Mouse (Mus musculus): ENCODE data around the gene Mink1. TPM values are rescaled to one million over a fixed set of nuclear protein-coding genes. Genes with fewer than 3 reads are reported as not detected.
A peak's percentile ranks its signal among the peaks of the same experiment; 100 is the strongest.
"Not testable (repeated sequence)": the region's sequence is repeated elsewhere in the genome, so short reads cannot be mapped to it uniquely, and the experiment has no call there.

Gene Mink1
- polyA plus RNA-seq, 1 experiment from 2014 or later: 12.5 TPM

DNA sequence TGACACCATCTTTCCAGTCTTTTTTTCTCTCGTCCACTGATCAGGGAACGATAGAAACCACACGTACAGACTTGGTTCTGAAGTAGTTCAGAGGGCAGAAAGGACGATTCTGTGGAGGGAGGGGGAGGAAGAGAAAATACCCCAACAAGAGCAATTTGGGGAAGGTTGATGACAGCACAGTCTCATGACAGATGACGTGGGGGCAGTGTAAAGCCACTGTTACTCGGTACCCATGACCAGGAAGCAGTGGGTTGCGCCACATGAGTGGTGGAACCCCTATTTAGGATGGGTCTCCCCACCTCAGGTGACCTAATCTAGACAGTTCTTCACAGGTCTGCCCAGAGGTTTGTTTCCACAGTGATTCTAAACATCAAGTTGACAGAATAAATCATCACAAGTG is 34.1 kb upstream of the Mink1 start:
- H3K27ac ChIP-seq: no peak overlapping the region

DNA sequence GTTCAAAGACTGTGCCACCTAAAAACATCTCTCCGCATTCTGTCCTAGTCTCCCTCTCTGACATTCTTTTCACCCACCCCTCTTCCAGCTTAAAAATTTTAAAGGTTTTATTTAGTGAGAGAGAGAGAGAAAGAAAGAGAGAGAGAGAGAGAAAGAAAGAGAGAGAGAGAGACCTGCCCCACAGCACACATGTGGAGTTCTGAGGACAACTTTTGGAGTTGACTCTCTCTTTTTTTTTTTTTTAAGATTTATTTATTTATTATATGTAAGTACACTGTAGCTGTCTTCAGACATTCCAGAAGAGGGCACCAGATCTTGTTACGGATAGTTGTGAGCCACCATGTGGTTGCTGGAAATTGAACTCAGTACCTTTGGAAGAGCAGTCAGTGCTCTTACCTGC is 31.6 kb upstream of the Mink1 start:
- 79% methylated on average over 2 of the region's 2 CpGs for WGBS
- DNase-seq (ENCODE audit: extremely low spot score, low spot score); H3K9me3 ChIP-seq; H3K4me3 ChIP-seq; H3K27me3 ChIP-seq (ENCODE audit: poor library complexity, severe bottlenecking); H3K4me1 ChIP-seq; H3K27ac ChIP-seq: not testable (repeated sequence)
- H3K36me3 ChIP-seq (replicated peaks): peaks cover 37% of the 10 kb centered on the region

More for the DNA sequence above, 34.1 kb upstream of the Mink1 start:
- H3K27me3 ChIP-seq (ENCODE audit: poor library complexity, severe bottlenecking): no peaks in the 10 kb centered on the region
- no peak overlapping the region for H3K4me3 ChIP-seq
- H3K36me3 ChIP-seq (replicated peaks): peaks cover 40% of the 10 kb centered on the region
- no peaks in the 10 kb centered on the region for H3K9me3 ChIP-seq
- DNase-seq (ENCODE audit: extremely low spot score, low spot score): no peak
- peaks cover 15% of the 10 kb centered on the region for H3K4me1 ChIP-seq
- WGBS: 92% methylated on average over 7 of the region's 7 CpGs

DNA sequence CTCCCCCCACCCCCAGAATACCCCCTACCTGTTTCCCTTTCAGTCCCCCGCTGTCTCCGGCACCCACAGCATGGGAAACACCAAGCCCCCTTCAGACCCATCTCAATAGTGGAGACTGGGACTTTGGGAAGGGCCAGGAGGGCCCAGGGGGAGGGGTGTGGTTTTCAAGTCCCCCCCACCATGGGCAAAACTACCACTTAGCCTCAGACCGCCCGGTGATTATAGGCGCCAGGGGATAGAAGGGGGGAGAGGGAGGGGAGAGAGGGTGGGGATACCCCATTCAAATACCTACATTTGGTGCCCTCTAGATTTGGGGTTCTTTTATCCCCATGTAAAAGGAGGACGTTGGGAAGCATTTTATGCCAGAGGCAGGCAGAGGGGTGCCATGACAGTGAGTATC is 29.8 kb upstream of the Mink1 start, which contains the start of gene Gm40193:
Gm40193 (minus strand) TSS at position 101 of the 400 bp plus-strand sequence.
- Histone ChIP-seq H3K27ac (no peak within 1 kb of the TSS), H3K27me3 (ENCODE audit: poor library complexity, severe bottlenecking) (no peaks in the 10 kb centered on the region), H3K4me1 (no peaks in the 10 kb centered on the region), H3K36me3 (replicated peaks) (peaks cover 19% of the 10 kb centered on the region), H3K9me3 (no peaks in the 10 kb centered on the region), H3K4me3 (no peak within 1 kb of the TSS)
- no peak for DNase-seq (ENCODE audit: extremely low spot score, low spot score)
- 75% methylated on average over 6 of the region's 6 CpGs for WGBS

DNA sequence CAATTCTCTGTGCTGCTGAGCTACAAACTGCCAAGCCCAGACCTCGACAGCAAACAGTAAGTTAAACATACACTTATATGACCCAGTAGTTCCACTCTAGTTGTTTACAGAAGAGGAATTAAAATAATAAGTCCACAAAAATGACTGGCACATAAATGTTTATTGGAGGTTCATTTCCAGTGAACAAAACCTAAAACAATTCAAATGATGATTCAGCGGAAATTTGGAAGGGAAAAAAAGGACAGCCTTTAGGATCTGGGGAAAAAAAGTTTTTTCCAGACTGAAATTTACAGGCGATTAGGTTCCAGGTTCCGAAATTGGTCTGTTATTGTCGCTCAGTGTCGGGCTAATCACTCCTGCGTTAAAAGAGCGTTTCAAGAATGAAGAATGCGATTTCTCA is 23.3 kb upstream of the Mink1 start:
- no peak for DNase-seq (ENCODE audit: extremely low spot score, low spot score)
- Histone ChIP-seq H3K4me1 (peaks cover 16% of the 10 kb centered on the region), H3K27me3 (ENCODE audit: poor library complexity, severe bottlenecking) (peaks cover 41% of the 10 kb centered on the region), H3K9me3 (no peaks in the 10 kb centered on the region), H3K36me3 (replicated peaks) (no peaks in the 10 kb centered on the region), H3K27ac (peak overlapping the region; percentile 84), H3K4me3 (peak overlapping the region; percentile 71)
- 24% methylated on average over 9 of the region's 9 CpGs for WGBS

DNA sequence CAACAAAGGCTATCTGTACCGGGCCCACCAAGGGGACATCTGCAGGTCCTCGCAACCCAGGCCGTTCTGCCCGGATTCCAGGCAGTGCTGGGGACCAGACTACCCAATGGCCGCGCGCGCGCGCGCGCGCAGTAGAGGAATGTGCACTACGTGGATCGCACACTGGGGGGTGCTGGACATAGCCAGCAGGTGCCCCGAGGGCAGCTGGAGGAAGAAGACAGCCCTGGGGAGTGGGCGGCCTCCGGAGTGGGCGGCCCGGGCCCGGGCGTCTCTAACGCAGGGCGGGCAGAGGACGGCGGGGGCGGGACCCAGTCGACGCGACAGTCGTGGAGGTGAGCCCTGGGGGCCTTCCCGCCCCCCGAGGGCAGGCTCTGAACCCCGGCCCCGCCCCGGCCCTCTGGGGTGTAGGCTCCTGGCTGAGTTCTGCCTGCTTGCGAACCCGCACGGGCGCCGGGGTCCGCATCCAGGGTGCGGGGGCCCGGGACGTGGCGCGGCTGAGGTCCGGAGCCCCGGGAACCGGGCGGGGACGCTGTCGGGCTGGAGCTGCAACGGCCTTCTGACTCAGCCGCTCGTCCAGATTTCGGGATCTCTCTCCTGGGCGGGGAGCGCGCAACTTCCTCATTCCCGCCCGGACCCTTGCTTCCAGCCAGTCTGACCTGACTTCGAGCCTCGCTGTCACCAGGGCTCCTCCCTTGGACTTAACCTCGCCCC is 22.6 kb upstream of the Mink1 start, which contains the start of gene Pld2:
Pld2 (plus strand) TSS at position 188 of the 711 bp plus-strand sequence.
- DNase-seq (ENCODE audit: extremely low spot score, low spot score): peak; percentile 85
- Histone ChIP-seq H3K36me3 (replicated peaks) (no peaks in the 10 kb centered on the region), H3K9me3 (no peaks in the 10 kb centered on the region), H3K27ac (peak within 1 kb of the TSS; percentile 84), H3K4me1 (peaks cover 16% of the 10 kb centered on the region), H3K4me3 (peak within 1 kb of the TSS; percentile 71), H3K27me3 (ENCODE audit: poor library complexity, severe bottlenecking) (peaks cover 41% of the 10 kb centered on the region)
- WGBS: under 1% methylated on average over 64 of the region's 65 CpGs

DNA sequence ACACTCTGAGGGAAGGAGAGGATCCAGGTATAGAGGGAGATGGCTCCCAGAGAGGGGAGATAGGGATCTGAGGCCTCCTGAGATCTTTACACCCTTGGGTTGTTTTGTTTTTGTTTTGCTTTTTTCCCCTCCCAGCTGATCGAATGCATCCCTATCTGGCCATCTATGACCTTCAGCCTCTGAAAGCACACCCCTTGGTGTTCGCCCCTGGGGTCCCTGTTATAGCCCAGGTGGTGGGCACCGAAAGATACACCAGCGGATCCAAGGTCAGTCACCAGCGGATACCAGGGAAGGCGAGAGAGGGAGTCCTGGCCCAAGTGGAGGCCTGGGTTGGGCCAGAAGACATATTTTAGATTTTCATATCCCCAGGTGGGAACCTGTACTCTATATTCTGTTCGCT is 21.8 kb upstream of the Mink1 start:
- Histone ChIP-seq H3K9me3 (no peaks in the 10 kb centered on the region), H3K27me3 (ENCODE audit: poor library complexity, severe bottlenecking) (peaks cover 41% of the 10 kb centered on the region), H3K36me3 (replicated peaks) (no peaks in the 10 kb centered on the region), H3K27ac (no peak overlapping the region), H3K4me1 (peaks cover 16% of the 10 kb centered on the region), H3K4me3 (peak overlapping the region; percentile 71)
- no peak for DNase-seq (ENCODE audit: extremely low spot score, low spot score)
- WGBS: 91% methylated on average over 7 of the region's 7 CpGs

DNA sequence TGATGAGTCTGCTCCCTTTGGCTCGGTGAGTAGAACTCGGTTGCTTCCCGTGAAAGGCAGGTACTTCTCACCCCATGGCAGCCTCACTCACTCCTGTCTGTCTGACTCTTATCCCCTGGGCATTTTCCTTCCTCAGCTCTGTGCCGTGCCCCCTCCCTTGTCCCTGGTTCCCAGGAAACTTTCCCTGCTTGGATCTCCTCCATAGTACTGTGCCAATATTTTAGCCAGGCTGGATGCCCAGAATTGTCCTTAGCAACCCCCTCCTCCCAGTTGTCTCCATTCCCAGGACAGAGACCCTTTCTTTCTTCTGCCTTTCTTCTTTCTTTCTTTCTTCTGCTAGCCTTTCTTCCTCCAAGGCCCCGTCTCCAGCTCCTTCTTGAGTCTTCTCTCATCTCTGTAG is 21.3 kb upstream of the Mink1 start:
- H3K4me1 ChIP-seq: peaks cover 16% of the 10 kb centered on the region
- no peaks in the 10 kb centered on the region for H3K36me3 ChIP-seq (replicated peaks)
- no peak overlapping the region for H3K4me3 ChIP-seq
- no peak overlapping the region for H3K27ac ChIP-seq
- 76% methylated on average over 5 of the region's 5 CpGs for WGBS
- DNase-seq (ENCODE audit: extremely low spot score, low spot score): no peak
- H3K27me3 ChIP-seq (ENCODE audit: poor library complexity, severe bottlenecking): peaks cover 41% of the 10 kb centered on the region
- H3K9me3 ChIP-seq: no peaks in the 10 kb centered on the region

DNA sequence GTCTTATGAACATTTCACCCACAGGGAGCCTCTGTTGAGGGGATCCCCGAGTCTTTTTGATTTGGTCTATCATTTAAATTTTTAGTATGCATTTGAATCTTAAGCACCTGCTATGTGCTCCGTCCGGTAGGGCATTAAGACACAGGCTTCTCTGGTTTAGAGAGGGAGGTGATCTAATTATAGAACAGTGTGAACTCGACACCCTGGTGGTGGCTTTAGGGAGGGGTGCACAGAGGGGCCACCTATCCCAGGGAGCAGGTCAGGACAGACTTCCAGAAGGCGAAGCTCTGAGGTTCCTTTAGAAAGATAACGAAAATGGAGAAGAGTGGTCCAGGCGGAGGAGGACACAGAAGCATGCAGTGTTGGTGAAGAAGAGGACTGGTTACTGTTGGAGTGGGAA is 18.2 kb upstream of the Mink1 start:
- peaks cover 13% of the 10 kb centered on the region for H3K4me1 ChIP-seq
- no peak for DNase-seq (ENCODE audit: extremely low spot score, low spot score)
- 72% methylated on average over 7 of the region's 7 CpGs for whole genome bisulfite sequencing
- H3K36me3 ChIP-seq (replicated peaks): no peaks in the 10 kb centered on the region
- no peak overlapping the region for H3K4me3 ChIP-seq
- no peak overlapping the region for H3K27ac ChIP-seq
- H3K27me3 ChIP-seq (ENCODE audit: poor library complexity, severe bottlenecking): peaks cover 32% of the 10 kb centered on the region
- no peaks in the 10 kb centered on the region for H3K9me3 ChIP-seq

DNA sequence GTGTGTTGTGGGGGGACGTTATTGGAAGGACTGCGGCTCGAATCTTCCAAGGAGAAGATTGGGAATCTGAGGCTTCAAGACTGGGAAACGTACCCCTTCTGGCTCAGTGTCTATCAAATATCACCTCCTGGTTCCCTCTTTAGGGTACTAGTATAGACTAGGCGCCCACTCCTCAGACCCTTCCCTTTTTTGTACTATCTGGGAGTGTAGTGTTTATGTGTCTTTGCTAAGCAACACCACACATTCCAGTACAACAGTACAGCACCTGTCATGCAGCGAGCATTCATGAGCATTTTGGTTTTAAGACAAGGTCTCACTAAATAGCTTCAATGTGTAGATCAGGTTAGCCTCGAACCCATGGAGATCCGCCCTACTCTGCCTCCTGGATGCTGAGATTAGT is 11.2 kb upstream of the Mink1 start:
- no peak for DNase-seq (ENCODE audit: extremely low spot score, low spot score)
- H3K9me3 ChIP-seq: no peaks in the 10 kb centered on the region
- 91% methylated on average over 8 of the region's 8 CpGs for WGBS
- H3K4me3 ChIP-seq: no peak overlapping the region
- peaks cover 9% of the 10 kb centered on the region for H3K4me1 ChIP-seq
- H3K27me3 ChIP-seq (ENCODE audit: poor library complexity, severe bottlenecking): peaks cover 19% of the 10 kb centered on the region
- H3K36me3 ChIP-seq (replicated peaks): no peaks in the 10 kb centered on the region
- H3K27ac ChIP-seq: no peak overlapping the region

DNA sequence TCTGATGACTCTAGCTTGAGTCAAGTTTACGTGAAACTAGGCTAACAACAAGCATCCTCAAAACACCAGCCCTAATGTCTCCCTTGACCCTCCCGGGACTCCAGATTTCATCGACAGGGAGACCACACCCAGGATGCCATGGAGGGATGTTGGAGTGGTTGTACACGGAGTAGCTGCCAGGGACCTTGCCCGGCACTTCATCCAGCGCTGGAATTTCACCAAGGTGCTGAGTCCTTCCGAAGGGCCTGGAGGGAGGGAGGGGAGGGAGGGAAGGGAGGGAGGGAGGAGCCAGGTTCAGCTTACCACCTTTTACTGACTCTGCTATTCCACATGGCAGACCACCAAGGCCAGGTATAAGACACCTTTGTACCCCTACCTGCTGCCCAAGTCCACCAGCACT is 8.7 kb upstream of the Mink1 start:
- H3K36me3 ChIP-seq (replicated peaks): no peaks in the 10 kb centered on the region
- WGBS: 40% methylated on average over 7 of the region's 7 CpGs
- H3K27me3 ChIP-seq (ENCODE audit: poor library complexity, severe bottlenecking): peaks cover 19% of the 10 kb centered on the region
- H3K9me3 ChIP-seq: no peaks in the 10 kb centered on the region
- peaks cover 9% of the 10 kb centered on the region for H3K4me1 ChIP-seq
- DNase-seq (ENCODE audit: extremely low spot score, low spot score): no peak
- H3K4me3 ChIP-seq: no peak overlapping the region
- 0 out of 2 replicates have a peak overlapping the region, but pooled peaks have one; percentile 11 for H3K27ac ChIP-seq

DNA sequence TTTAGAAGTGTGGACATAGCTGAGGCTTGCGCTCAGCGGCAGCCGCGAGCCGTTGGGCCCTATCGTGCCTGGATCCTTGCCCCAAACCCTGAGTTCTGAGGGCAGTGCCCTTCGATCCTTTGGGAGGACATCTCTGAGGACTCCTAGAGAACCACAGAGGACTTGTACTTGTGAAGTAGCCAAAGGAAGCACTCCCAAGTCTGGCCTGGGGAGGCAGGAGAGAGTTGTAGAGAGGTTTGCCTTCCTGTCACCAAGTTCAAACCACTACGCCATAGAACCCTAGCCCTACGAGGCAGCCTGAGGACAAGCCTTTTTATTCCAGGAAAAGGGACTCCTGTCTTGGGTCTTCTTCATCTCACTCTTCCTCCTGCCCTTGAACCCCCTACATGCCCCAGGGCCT is 5.1 kb upstream of the Mink1 start:
- peaks cover 13% of the 10 kb centered on the region for H3K27me3 ChIP-seq (ENCODE audit: poor library complexity, severe bottlenecking)
- H3K27ac ChIP-seq: no peak overlapping the region
- H3K36me3 ChIP-seq (replicated peaks): no peaks in the 10 kb centered on the region
- peaks cover 18% of the 10 kb centered on the region for H3K4me1 ChIP-seq
- no peak for DNase-seq (ENCODE audit: extremely low spot score, low spot score)
- WGBS: 92% methylated on average over 9 of the region's 9 CpGs
- no peak overlapping the region for H3K4me3 ChIP-seq
- no peaks in the 10 kb centered on the region for H3K9me3 ChIP-seq

DNA sequence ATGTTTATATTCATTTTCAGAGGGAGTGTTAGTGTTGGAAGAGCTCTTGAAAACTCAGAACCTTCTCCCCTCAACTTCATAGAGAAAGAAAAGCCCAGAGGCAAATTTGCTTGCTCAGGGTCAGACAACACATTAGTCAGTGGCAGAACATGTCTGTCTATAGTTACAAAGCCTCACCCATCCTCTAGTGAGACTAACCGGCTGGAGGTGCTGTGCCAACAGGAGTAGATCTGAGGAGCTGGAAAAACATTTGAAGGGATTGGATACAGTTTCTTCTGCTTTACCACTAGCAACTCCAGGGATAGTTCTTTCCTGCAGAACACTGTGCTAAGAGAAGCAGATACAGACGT is 769 bp upstream of the Mink1 start:
- H3K27me3 ChIP-seq (ENCODE audit: poor library complexity, severe bottlenecking): no peaks in the 10 kb centered on the region
- H3K4me3 ChIP-seq: peak overlapping the region; percentile 94
- peak overlapping the region; percentile 96 for H3K27ac ChIP-seq
- H3K4me1 ChIP-seq: peaks cover 46% of the 10 kb centered on the region
- no peak for DNase-seq (ENCODE audit: extremely low spot score, low spot score)
- H3K9me3 ChIP-seq: no peaks in the 10 kb centered on the region
- 5% methylated on average over 2 of the region's 2 CpGs for whole genome bisulfite sequencing
- peaks cover 4% of the 10 kb centered on the region; the same call in 1 of the 2 replicates for H3K36me3 ChIP-seq (replicated peaks)

DNA sequence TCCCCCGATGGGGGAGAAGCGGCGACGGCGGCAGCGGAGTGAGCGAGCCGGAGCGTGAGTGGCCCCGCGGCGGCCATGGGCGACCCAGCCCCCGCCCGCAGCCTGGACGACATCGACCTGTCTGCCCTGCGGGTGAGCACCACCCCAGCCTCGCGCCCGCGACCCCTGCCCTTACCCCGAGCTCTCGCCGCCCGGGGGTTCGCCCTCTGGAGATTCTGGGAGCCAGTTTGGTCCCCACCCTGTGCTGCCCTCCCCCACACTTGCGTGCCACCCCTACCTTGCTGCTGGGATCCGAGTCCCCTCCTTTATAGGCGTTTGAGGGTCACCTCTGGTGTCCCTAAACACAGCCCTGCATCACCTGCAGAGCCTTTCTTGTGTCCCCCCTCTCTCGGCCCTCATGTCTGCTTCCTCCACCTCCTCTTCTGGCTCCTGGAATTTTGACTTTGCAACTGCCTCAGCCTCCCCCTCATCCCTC is 351 bp downstream of the Mink1 start:
- Histone ChIP-seq H3K9me3 (no peaks in the 10 kb centered on the region), H3K36me3 (replicated peaks) (peaks cover 10% of the 10 kb centered on the region), H3K4me1 (peaks cover 46% of the 10 kb centered on the region), H3K4me3 (peak overlapping the region; percentile 94), H3K27me3 (ENCODE audit: poor library complexity, severe bottlenecking) (no peaks in the 10 kb centered on the region), H3K27ac (peak overlapping the region; percentile 96)
- no peak for DNase-seq (ENCODE audit: extremely low spot score, low spot score)
- under 1% methylated on average over 31 of the region's 31 CpGs for WGBS

Measured in forebrain, embryonic 10.5 days (tissue).